Mouse (Mus musculus) lung, embryonic 14.5 days (tissue): ENCODE data around the gene Ttc7b. TPM values are rescaled to one million over a fixed set of nuclear protein-coding genes. Genes with fewer than 3 reads are reported as not detected.

ENCODE experiments used
- ATAC-seq: fragments of 200-750 bp; cut with Nextera tagmentation; 2 replicates; pipeline ENCODE4 v1.8.0; 2017; ENCODE audit warnings: mild to moderate bottlenecking, moderate TSS enrichment, moderate library complexity; ENCODE audit not compliant: insufficient read depth
- DNase-seq: peaks from one replicate; pipeline ENCODE4 v3.0.0-alpha.2; 2015
- H3K27ac ChIP-seq: fragments of 300-500 bp; sonication (generic); 2 replicates; pipeline ENCODE4 v1.5.1; 2014; ENCODE audit warnings: low read depth, mild to moderate bottlenecking, moderate library complexity
- H3K27me3 ChIP-seq: fragments of 300-500 bp; sonication (generic); 2 replicates; pipeline ENCODE4 v1.6.1; 2014; ENCODE audit warnings: low read length, control low read depth; ENCODE audit not compliant: insufficient read depth
- H3K36me3 ChIP-seq: fragments of 300-500 bp; sonication (generic); 2 replicates; pipeline ENCODE4 v1.6.1; 2014; ENCODE audit warnings: control low read depth; ENCODE audit not compliant: insufficient read depth
- H3K4me1 ChIP-seq: fragments of 300-500 bp; sonication (generic); 2 replicates; pipeline ENCODE4 v1.6.1; 2014; ENCODE audit warnings: antibody characterized with exemption, control low read depth; ENCODE audit not compliant: insufficient read depth
- H3K4me2 ChIP-seq: fragments of 300-500 bp; sonication (generic); 2 replicates; pipeline ENCODE4 v1.6.1; 2014; ENCODE audit warnings: mild to moderate bottlenecking
- H3K4me3 ChIP-seq: fragments of 300-500 bp; sonication (generic); 2 replicates; pipeline ENCODE4 v1.5.1; 2014; ENCODE audit warnings: low read depth, low read length
- H3K9ac ChIP-seq: fragments of 300-500 bp; sonication (generic); 2 replicates; pipeline ENCODE4 v1.6.1; 2014
- H3K9me3 ChIP-seq: fragments of 300-500 bp; sonication (generic); 2 replicates; pipeline ENCODE4 v1.6.1; 2016; ENCODE audit warnings: low read depth, low read length, control low read depth
- CTCF ChIP-seq: IDR thresholded peaks from 2 replicates; pipeline ENCODE4 v1.5.1; 2016; ENCODE audit warnings: antibody characterized with exemption, low read depth
- WGBS: fragments of 180-500 bp; shearing (Covaris S2); extraction: QIAGEN DNeasy Blood & Tissue Kit; methylation state at CpG from one replicate; pipeline ENCODE4 v1.1.7; 2014; 5-methylcytosine and 5-hydroxymethylcytosine counted together
- polyA plus RNA-seq: library from polyadenylated mRNA; unstranded; fragments of >200 nt; fragmentation: Nextera tagmentation; extraction: Ambion mirVana; gene quantifications from 2 replicates; pipeline ENCODE4 v1.2.1, GENCODE M21; 2014

The Ttc7b gene
- 6.3 and 8.1 TPM in 2 replicates for polyA plus RNA-seq

DNA sequence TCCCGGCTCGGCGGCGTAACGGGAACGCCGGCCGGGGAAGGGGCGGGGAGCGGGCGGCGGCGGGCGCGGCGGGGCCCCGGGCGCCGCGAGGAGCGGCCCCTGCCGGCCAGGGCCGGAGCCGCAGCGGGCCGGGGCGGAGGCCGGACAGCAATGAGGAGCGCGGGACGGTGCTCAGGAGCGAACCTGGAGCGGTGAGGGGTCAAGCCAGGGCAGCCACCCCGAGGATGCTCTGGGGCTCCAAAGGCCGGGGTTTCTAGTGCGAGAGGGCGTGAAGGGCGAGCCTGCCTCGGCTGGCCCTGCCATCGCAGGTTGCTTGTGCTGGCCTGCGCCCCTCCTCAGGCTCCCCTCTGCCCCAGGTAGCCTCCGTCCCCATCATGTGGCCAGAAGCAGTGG is at the start of gene Ttc7b:
TSS of gene Ttc7b (minus strand) at position 33 of the 393 bp plus-strand sequence.
- Histone ChIP-seq H3K9me3 (no peaks in the 10 kb centered on the region), H3K4me3 (peak within 1 kb of the TSS; percentile 79), H3K36me3 (no peaks in the 10 kb centered on the region), H3K4me1 (peaks cover 8% of the 10 kb centered on the region; the same call in 1 of the 2 replicates), H3K27me3 (no peaks in the 10 kb centered on the region), H3K9ac (peak within 1 kb of the TSS; percentile 92), H3K4me2 (peak within 1 kb of the TSS; percentile 89), H3K27ac (peak within 1 kb of the TSS; percentile 79)
- TF ChIP-seq CTCF, result peak; percentile 32; the same call in 1 of the 2 replicates
- peak; percentile 83 for ATAC-seq
- DNase-seq, result peak; percentile 74
- WGBS, result 2% methylated on average over 33 of the region's 42 CpGs

DNA sequence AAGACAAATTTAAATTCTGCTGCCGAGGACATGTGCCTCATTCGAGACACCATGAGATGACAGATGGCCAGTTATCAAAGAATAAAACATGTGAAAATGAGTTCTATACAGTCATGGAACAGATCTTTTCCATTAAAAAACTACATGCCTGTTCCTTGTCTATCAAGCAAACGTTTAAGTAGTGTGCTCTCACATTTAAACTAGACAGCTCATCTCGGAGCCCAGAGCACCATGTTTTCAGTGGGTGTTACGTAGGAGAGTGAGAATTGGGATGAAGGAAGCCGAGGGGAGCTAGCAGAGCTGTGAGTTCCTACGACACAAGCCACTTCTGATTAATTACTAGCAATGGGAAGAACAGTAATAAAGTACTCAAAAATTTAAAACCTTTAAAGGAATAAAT is 48.2 kb upstream of the Ttc7b start:
- no peak for TF ChIP-seq CTCF
- DNase-seq (no peak), ATAC-seq (no peak)
- H3K9me3 ChIP-seq, result no peaks in the 10 kb centered on the region
- no peak overlapping the region for H3K4me2 ChIP-seq
- 76% methylated on average over 7 of the region's 7 CpGs for WGBS
- H3K4me3 ChIP-seq, result no peak overlapping the region
- H3K4me1 ChIP-seq, result no peaks in the 10 kb centered on the region
- no peaks in the 10 kb centered on the region for H3K27me3 ChIP-seq
- peaks cover 5% of the 10 kb centered on the region; the same call in 1 of the 2 replicates for H3K36me3 ChIP-seq
- H3K9ac ChIP-seq, result no peak overlapping the region
- no peak overlapping the region for H3K27ac ChIP-seq

DNA sequence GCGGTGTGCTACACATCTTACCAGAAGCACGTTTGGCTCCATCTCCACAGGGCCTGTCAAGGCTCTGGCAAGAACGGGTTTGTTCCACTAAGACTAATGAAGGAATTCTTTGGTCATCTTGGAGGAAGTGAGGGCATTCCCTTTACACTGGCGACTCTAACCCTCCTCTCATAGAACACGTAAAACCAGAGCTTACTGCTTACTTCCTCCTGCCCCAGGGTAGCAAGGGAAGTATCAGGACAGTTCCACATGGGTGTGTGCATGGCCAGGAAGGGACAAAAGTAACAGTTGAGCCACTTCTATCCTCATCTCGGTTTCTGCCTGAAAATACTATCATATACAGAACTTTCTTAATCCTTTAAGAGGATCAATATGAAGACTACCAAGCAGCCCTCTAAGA is 47.5 kb upstream of the Ttc7b start:
- 84% methylated on average over 6 of the region's 6 CpGs for WGBS
- no peak for DNase-seq
- TF ChIP-seq CTCF, result no peak
- Histone ChIP-seq H3K9me3 (no peaks in the 10 kb centered on the region), H3K36me3 (peaks cover 4% of the 10 kb centered on the region; the same call in 1 of the 2 replicates), H3K9ac (no peak overlapping the region), H3K4me2 (no peak overlapping the region), H3K27me3 (no peaks in the 10 kb centered on the region), H3K27ac (no peak overlapping the region), H3K4me3 (no peak overlapping the region), H3K4me1 (no peaks in the 10 kb centered on the region)
- no peak for ATAC-seq

DNA sequence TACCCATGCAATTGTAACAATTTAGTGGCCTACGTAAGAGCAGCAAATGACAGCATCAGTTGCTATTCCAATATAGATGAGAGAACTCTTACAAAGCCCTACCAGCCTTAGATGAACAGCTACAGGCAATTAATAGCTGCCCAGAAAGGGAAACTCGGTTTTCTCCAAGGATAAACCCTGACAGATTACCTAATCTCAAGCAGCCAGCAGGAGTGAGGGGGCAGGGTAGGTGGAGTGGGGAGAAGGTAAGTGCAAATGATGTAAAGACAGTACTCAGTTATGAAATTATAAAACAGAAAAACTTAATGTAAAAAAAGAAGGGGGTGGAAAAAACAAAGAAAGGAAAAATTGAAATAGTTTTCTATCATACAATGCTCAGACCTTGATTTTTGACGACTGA is 47.0 kb upstream of the Ttc7b start:
- no peak overlapping the region for H3K4me2 ChIP-seq
- no peak for TF ChIP-seq CTCF
- DNase-seq, result no peak
- WGBS, result 71% methylated on average over 3 of the region's 3 CpGs
- no peak overlapping the region for H3K9ac ChIP-seq
- no peak for ATAC-seq
- no peak overlapping the region for H3K4me3 ChIP-seq
- no peaks in the 10 kb centered on the region for H3K9me3 ChIP-seq
- no peak overlapping the region for H3K27ac ChIP-seq
- H3K36me3 ChIP-seq, result peaks cover 4% of the 10 kb centered on the region; the same call in 1 of the 2 replicates
- no peaks in the 10 kb centered on the region for H3K4me1 ChIP-seq
- H3K27me3 ChIP-seq, result no peaks in the 10 kb centered on the region

DNA sequence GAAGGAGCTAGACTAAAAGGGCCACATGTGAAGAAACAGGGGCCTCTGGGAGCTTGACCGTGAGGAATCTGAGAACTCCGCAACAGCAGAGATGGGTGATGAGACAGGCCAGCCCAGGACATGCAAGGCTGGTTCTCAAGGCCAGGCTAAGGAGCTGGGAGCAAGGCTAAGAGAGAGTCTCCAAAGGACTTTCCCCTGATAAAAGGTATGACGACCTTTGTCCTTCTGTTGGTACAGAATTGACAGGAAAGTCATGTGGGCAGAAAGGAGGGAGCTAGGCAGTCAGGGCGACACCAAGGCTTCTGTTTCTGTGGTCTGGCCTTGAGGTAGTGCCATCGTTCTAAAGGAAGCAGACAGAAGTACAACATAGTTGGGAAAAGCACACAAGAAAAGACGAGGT is 33.0 kb upstream of the Ttc7b start:
- no peak overlapping the region for H3K9ac ChIP-seq
- H3K4me1 ChIP-seq, result no peaks in the 10 kb centered on the region
- no peak overlapping the region for H3K4me3 ChIP-seq
- no peak for TF ChIP-seq CTCF
- ATAC-seq, result no peak
- H3K36me3 ChIP-seq, result peaks cover 13% of the 10 kb centered on the region; the same call in 1 of the 2 replicates
- no peak overlapping the region for H3K27ac ChIP-seq
- WGBS, result 81% methylated on average over 6 of the region's 6 CpGs
- no peaks in the 10 kb centered on the region for H3K27me3 ChIP-seq
- H3K9me3 ChIP-seq, result no peaks in the 10 kb centered on the region
- H3K4me2 ChIP-seq, result no peak overlapping the region
- DNase-seq, result no peak

DNA sequence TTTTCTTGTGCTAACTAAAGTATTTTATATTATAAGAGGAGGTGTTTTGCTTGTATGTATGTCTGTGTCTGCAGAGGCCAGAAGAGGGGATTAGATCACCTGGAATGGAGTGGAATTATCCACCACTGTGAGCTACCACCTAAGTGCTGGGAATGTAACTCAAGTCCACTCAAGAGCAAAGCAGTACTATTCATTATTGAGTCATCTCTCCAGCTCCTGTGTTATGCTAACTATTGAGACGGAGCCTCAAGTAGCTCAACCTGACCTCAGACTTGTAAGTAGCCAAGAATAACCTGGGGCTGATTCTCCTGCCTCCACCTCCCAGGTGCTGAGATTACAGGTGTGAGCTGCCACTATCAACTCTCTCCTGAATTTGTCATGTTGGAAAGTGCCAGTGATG is 31.3 kb upstream of the Ttc7b start:
- no peak overlapping the region for H3K9ac ChIP-seq
- no peak overlapping the region for H3K27ac ChIP-seq
- no peak for ATAC-seq
- no peaks in the 10 kb centered on the region for H3K4me1 ChIP-seq
- peaks cover 13% of the 10 kb centered on the region; the same call in 1 of the 2 replicates for H3K36me3 ChIP-seq
- no peaks in the 10 kb centered on the region for H3K9me3 ChIP-seq
- WGBS, result 56% methylated on average over 1 of the region's 1 CpGs
- H3K27me3 ChIP-seq, result no peaks in the 10 kb centered on the region
- H3K4me3 ChIP-seq, result no peak overlapping the region
- DNase-seq, result no peak
- no peak for TF ChIP-seq CTCF
- H3K4me2 ChIP-seq, result no peak overlapping the region

DNA sequence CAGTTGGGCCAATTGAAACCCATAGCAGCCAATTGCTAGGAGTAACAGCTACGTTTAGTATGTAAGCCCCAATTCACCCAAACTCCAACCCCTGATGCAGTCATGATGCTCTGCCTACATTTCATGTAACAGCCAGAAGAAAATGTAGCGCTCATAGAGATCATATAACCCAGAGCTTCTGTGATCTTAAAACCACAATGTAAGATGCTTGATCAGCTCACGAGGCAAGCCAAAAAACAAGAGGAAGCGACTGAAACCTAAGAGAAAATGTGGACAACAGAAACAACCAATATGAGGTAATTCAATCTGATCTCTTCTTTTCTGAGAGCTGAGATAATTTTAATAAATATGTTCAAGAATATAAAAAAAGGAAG is 23.6 kb upstream of the Ttc7b start:
- Histone ChIP-seq H3K27me3 (no peaks in the 10 kb centered on the region), H3K9me3 (no peaks in the 10 kb centered on the region), H3K27ac (peak overlapping the region; percentile 46; the same call in 1 of the 2 replicates), H3K4me1 (no peaks in the 10 kb centered on the region), H3K4me3 (no peak overlapping the region), H3K9ac (no peak overlapping the region), H3K36me3 (no peaks in the 10 kb centered on the region), H3K4me2 (no peak overlapping the region)
- TF ChIP-seq CTCF, result no peak
- 89% methylated on average over 4 of the region's 4 CpGs for WGBS
- DNase-seq (no peak), ATAC-seq (no peak)
